Mouse (Mus musculus) olfactory bulb, adult 2 months (tissue): ENCODE measurements around the gene Pfn1.

ENCODE experiments used
- CTCF ChIP-seq: fragments of 200-500 bp; IDR thresholded peaks from 2 replicates; pipeline ENCODE4 v1.5.1; 2012; ENCODE audit warnings: low read depth, mild to moderate bottlenecking, low read length, moderate library complexity; ENCODE audit not compliant: insufficient read depth
- POLR2A ChIP-seq: fragments of 200-500 bp; IDR thresholded peaks from 2 replicates; pipeline ENCODE4 v1.6.1; 2012; ENCODE audit warnings: mild to moderate bottlenecking, low read depth, low read length, moderate library complexity; ENCODE audit not compliant: insufficient read depth

DNA sequence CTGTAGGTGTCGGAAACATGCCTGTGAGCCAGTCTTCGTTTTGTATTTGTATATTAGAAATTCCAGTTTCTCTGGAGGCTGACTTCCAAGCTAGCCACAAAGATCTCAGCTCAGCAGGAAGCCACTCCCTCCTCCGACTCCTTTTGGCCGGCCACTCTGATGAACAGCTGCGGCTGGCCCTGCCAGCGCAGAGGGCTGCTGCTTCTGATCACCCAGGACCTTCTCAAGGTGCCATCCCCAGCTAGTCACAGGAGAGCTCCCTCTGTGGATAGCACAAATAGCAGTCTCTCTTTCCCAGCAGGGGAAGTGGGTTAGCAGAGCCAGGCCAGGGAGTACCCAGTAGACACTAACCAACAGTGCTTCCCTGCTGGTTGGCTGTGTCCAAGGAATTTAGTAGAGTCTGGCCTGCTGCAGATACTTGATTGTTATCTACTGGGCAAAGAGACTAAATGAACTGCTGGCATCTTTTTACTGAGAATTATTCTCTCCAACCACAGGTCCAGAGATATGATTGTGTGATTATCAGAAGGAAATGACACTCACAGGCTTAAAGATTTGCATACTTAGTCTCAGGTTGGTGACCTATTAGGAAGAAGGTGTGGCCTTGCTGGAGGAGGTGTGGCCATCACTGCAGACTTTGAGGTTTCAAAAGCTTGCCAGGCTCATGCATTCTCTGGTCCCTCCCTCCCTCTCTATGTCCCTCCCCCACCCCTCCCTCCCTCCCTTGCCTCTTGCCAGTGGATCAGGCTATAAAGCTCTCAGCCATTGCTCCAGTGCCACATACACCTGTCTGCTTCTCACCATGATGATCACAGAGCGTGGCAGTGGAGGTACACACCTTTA lies 32.3 kb downstream of the Pfn1 start:
- TF ChIP-seq CTCF (no peak), POLR2A (no peak)
